Mouse (Mus musculus): ENCODE results near the gene Gm21028.
"Not testable (repeated sequence)": the region's sequence is repeated elsewhere in the genome, so short reads cannot be mapped to it uniquely, and the experiment has no call there.

Gm21028 gene

GRCm38 (mm10) chr7:42578488-42578887, at the start of gene Gm21028:
Gm21028 (minus strand) TSS chr7:42578588.
- no peak for DNase-seq (ENCODE audit: low spot score in 2 of 2)

GRCm38 (mm10) chr7:42595666-42596065, 17.3 kb upstream of the Gm21028 start:
- DNase-seq (ENCODE audit: low spot score in 2 of 2): not testable (repeated sequence)

GRCm38 (mm10) chr7:42592413-42592812, 14.0 kb upstream of the Gm21028 start, which contains the start of gene Zfp977:
Zfp977 (minus strand) TSS chr7:42592547.
- not testable (repeated sequence) for DNase-seq (ENCODE audit: low spot score in 2 of 2)

GRCm38 (mm10) chr7:42591311-42591710, 12.9 kb upstream of the Gm21028 start:
- DNase-seq (ENCODE audit: low spot score in 2 of 2): not testable (repeated sequence)

GRCm38 (mm10) chr7:42551766-42552165, 26.6 kb downstream of the Gm21028 start:
- DNase-seq (ENCODE audit: low spot score in 2 of 2): no peak
